Mouse (Mus musculus): ENCODE measurements around the gene Vmn2r58.

Gene Vmn2r58

DNA sequence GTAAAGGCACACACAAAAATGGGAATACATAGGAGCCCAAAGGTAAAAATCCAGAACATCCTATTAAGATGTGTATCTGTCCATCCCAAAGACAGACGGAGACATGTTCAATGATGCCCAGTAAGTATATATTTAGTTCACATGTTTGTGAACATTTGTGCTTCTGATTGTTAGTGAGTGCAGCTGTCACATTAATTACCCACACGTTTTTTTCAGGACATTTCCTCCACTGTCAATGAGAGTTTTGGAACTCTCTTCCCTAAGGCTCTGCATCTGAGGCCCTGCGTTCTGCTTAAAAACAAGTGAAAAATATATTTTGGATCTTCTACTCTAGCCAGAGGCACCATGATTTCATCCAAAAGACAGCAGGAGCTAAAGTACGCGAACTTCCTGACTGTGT lies at the start of gene Vmn2r58:
Vmn2r58 (minus strand) TSS at position 101 of the 400 bp plus-strand sequence.
- WGBS = 78% methylated on average over 5 of the region's 5 CpGs

All from cerebral cortex, adult 2 months (tissue).